Mouse (Mus musculus) heart, postnatal 36 days (tissue): ENCODE data around the gene Cdk14. TPM values are rescaled to one million over a fixed set of nuclear protein-coding genes. Genes with fewer than 3 reads are reported as not detected.

Source experiments
- DNase-seq, 2 experiments: peaks; one replicate each; pipeline ENCODE4 v3.0.0; 2021 to 2022
- intact Hi-C: fragments of 180-260 bp; cut with DNase I; formaldehyde crosslinking; loops from one replicate; pipeline ENCODE4 v1.15.1; 2025
- microRNA-seq, 2 experiments: library from miRNA; unstranded; fragments of <30 nt; microRNA quantifications; one replicate each; pipeline ENCODE4 v1.2.0; 2021; ENCODE audit warnings: borderline number of aligned reads in 2 of 2
- total RNA-seq, 2 experiments: library from RNA; stranded (reverse); gene quantifications; 2 replicates each; pipeline ENCODE4 v1.2.3; 2021

Gene Cdk14
- total RNA-seq, 2 experiments from 2014 or later: 8.6 to 10.6 TPM

GRCm38 (mm10) chr5:4770609-4771008, 649.5 kb downstream of the Cdk14 start:
- intact Hi-C loops: loop anchor here (5.0 kb wide), 1 partner anchor 142 kb away; no protein-coding TSS in a partner anchor

GRCm38 (mm10) chr5:4767896-4768295, 652.2 kb downstream of the Cdk14 start:
- DNase-seq: no peak
- intact Hi-C loops: no loop called here

More at GRCm38 (mm10) chr5:4770609-4771008, 649.5 kb downstream of the Cdk14 start:
- no peak for DNase-seq

GRCm38 (mm10) chr5:4766719-4767118, 653.4 kb downstream of the Cdk14 start:
- DNase-seq: no peak
- intact Hi-C loops: no loop called here

DNA sequence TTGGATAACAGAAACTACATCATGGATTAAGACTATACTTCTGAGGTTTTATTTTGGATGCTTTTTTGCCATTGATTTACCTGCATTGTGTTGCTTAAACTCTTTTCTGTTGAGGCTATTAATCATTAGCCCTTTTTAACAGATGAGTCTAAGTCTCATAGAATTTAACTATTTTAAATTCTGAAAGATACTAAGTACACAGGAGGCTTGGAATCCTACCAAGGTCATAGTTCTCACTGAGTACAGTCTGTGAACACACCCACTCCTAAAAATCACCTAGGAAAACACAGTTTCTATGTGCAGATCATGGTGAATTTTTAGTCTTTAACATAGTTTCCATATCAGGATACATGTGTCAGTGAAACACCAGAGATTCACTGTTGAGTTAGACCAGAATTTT, 658.2 kb downstream of the Cdk14 start:
- DNase-seq: no peak
- intact Hi-C loops: no loop called here

- DNase-seq: no peak
- intact Hi-C loops: loop anchor here (5.0 to 10.0 kb wide), 4 partner anchors 159 to 626 kb away; partner anchors contain the start of gene Mterf1b
These were observed 661.6 kb downstream of the Cdk14 start for GRCm38 (mm10) chr5:4758331-4759080.

- peak; percentile 87 to 92 for DNase-seq
- intact Hi-C loops: loop anchor here (5.0 to 10.0 kb wide), 4 partner anchors 159 to 627 kb away; partner anchors contain the start of gene Mterf1b
These were observed 662.2 kb downstream of the Cdk14 start, which contains the start of gene Fzd1 for GRCm38 (mm10) chr5:4757902-4758301. TSS of gene Fzd1 (minus strand) at chr5:4758035.

DNA sequence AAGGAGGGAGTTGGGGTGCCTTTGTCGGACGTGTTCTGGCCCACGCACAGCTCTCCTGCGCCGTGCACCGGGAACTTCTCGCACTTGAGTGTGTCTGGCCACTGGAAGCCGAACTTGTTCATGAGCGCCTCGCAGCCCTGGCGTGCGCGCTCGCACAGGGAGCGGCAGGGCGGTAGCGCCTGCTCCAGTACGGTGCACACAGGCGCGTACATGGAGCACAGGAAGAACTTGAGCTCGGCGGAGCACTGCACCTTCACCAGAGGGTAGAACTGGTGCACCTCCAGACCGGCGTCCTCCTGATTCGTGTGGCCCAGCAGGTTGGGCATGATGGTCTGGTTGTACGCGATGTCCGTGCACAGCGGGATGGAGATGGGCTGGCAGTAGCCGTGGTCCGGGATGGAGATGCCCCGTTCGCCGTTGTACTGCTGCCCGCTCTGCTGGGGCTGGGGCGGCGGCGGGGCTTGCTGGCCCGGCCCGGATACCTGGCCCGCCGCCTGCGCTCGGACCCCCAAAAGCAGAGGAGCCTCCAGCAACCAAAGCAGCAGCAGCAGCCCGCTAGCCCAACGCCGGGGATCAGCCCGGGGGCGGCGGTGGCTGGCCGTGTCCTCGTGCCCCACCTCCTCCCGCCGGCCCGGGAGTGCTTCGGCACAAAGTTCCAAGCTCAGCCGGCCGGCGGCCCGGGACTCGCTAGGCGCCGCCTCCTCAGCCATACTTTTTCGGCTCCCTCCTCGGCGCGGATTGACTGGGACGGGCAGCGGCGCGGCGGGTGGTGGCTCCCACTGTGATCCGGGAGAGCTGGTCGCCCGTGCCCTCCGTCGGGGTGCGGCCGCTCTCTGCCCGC, 663.0 kb downstream of the Cdk14 start:
- intact Hi-C loops: loop anchor here (5.0 to 10.0 kb wide), 4 partner anchors 160 to 628 kb away; partner anchors contain the start of gene Mterf1b
- peak; percentile 68 to 75 for DNase-seq

GRCm38 (mm10) chr5:4756001-4756681, 664.0 kb downstream of the Cdk14 start:
- intact Hi-C loops: loop anchor here (5.0 to 10.0 kb wide), 4 partner anchors 161 to 629 kb away; partner anchors contain the start of gene Mterf1b
- DNase-seq: peak; percentile 11 to 18

DNA sequence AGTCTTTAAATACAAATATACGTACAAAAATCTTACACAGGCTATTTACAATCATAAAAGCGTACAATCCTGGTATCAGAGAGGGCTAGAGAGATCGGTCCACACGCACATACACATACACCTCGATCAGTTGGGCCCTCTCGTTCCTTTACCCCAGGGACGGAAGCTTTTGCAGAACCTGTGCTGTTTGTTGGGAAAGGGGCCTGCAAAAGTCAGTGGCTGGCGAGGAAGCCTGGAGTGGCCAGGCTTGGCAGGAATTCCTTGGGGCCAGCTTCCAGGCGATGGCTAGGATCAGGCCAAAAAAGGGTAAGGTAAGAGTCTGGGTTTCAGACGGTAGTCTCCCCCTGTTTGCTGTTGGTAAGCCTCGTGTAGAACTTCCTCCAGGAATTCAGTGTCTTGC, 664.8 kb downstream of the Cdk14 start:
- DNase-seq: no peak
- intact Hi-C loops: loop anchor here (5.0 to 10.0 kb wide), 4 partner anchors 162 to 629 kb away; partner anchors contain the start of gene Mterf1b

DNA sequence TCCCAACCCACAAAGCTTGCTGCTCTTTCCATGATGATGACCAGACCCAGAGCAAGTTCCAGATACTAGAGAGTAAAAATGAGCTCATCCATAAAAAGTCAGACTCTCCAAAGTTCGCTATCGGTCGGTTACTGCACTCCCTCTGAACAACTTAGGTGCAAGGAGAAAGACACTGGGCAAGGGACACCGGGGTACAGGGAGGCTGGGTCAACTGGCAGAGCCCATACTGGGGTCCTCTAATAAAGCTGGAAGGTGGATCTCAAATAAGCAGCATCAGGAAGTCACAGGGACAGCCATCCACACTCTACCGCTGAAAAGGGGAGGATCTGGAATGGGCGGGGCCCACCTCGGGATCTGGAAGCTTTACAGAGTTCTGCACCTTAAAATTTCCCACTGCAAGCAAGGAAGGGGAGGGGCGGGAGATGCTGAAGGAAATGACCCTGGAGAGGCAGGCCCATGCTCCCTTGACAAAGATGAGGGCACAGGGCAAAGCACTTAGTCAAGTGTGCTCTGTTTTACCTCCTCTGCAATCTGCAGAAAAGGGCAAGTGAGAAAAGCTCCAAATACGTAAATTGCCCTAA, 665.3 kb downstream of the Cdk14 start:
- intact Hi-C loops: loop anchor here (5.0 to 10.0 kb wide), 4 partner anchors 163 to 630 kb away; partner anchors contain the start of gene Mterf1b
- no peak for DNase-seq

Small RNAs within 50 kb of the gene (microRNA-seq; reads per million reads assigned to microRNA genes)
- gene Gm25037: 0 reads per million in 2 experiments
- gene Gm44483: 0 reads per million in 2 experiments

Other genes with a start within 250 kb of the Cdk14 start
- not detected for gene 1700015F17Rik, start 58.8 kb upstream of the Cdk14 start, total RNA-seq
- 10 to 100 TPM; 19.0 to 23.5 TPM for gene Cldn12, start 94.6 kb upstream of the Cdk14 start, total RNA-seq
- gene Gtpbp10, start 139.2 kb upstream of the Cdk14 start, total RNA-seq: 10 to 100 TPM; 10.6 to 10.9 TPM
- not detected for gene Gm8773, start 153.5 kb upstream of the Cdk14 start, total RNA-seq
- under 1 TPM; 0.28 to 0.73 TPM for gene Cfap69, start 243.9 kb upstream of the Cdk14 start, total RNA-seq